7 mouse cellular contexts compared by ENCODE assay signal in the genomic region with DNA sequence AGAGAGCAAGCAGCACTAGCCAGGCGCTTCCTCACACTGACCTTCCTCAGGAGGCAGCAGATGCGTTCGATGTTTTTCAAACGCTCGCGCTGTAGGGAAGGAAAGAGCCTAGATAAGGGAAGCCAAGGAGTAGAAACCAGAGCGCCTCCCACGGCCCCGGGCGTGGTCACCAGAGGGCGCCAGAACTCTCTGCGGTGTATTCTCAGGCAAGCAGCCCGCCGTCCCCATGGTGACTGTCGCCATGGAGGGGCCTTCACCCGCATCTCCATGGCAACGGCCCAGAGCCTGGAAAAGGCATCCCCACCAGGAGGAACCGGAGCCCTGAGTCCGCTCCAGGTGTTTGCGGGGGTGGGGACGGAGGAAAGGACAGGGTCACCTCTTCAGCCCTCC. TPM values are rescaled to one million over a fixed set of nuclear protein-coding genes. Genes with fewer than 3 reads are reported as not detected.
DNase-seq lines count a peak whose midpoint lies in the region; ATAC-seq and TF ChIP-seq lines count a peak whose summit lies in the region.

No protein-coding gene starts in this region.

- TF ChIP-seq EP300 in heart, adult 2 months (IDR thresholded peaks at IDR 0.05; ENCODE audit: insufficient read depth, low read depth, low read length): 0 out of 2 replicates have a peak, but pooled peaks have one; percentile 30

- H3K9ac ChIP-seq in embryonic facial prominence, embryonic 12.5 days: no peak overlapping the region
- no peak overlapping the region for H3K9ac ChIP-seq in heart, adult 2 months (ENCODE audit: low read depth, low read length)
- peak overlapping the region; percentile 50; the same call in 1 of the 2 replicates for H3K9ac ChIP-seq in limb, embryonic 13.5 days
- H3K9ac ChIP-seq in midbrain, embryonic 16.5 days (ENCODE audit: low read depth, low read length): peak overlapping the region; percentile 100

- intact Hi-C loops in heart, adult 2 months (cut with DNase I): loop anchor here (1.0 kb wide), 1 partner anchor 45 kb away; no protein-coding TSS in a partner anchor

- H3K27ac ChIP-seq in embryonic facial prominence, embryonic 12.5 days: no peak overlapping the region
- no peak overlapping the region for H3K27ac ChIP-seq in heart, adult 2 months
- no peak overlapping the region for H3K27ac ChIP-seq in limb, embryonic 13.5 days
- peak overlapping the region; percentile 98 for H3K27ac ChIP-seq in midbrain, embryonic 16.5 days (ENCODE audit: low read length)

- H3K27me3 ChIP-seq in embryonic facial prominence, embryonic 12.5 days: no peaks in the 10 kb centered on the region
- no peaks in the 10 kb centered on the region for H3K27me3 ChIP-seq in heart, adult 2 months (ENCODE audit: control insufficient read depth, insufficient read depth, low read length)
- H3K27me3 ChIP-seq in limb, embryonic 13.5 days: no peaks in the 10 kb centered on the region
- H3K27me3 ChIP-seq in midbrain, embryonic 16.5 days (ENCODE audit: control insufficient read depth, insufficient read depth, low read depth, low read length): no peaks in the 10 kb centered on the region

- H3K4me2 ChIP-seq in embryonic facial prominence, embryonic 12.5 days (replicated peaks): peak overlapping the region; percentile 32
- H3K4me2 ChIP-seq in limb, embryonic 13.5 days (replicated peaks): peak overlapping the region; percentile 47
- H3K4me2 ChIP-seq in midbrain, embryonic 16.5 days (ENCODE audit: low read length): peak overlapping the region; percentile 88

- H3K4me3 ChIP-seq in embryonic facial prominence, embryonic 12.5 days: 0 out of 2 replicates have a peak overlapping the region, but pooled peaks have one; percentile 2
- no peak overlapping the region for H3K4me3 ChIP-seq in heart, adult 2 months
- H3K4me3 ChIP-seq in limb, embryonic 13.5 days: peak overlapping the region; percentile 7; the same call in 1 of the 2 replicates
- H3K4me3 ChIP-seq in midbrain, embryonic 16.5 days (ENCODE audit: low read depth, low read length): peak overlapping the region; percentile 89

- H3K79me2 ChIP-seq in heart, adult 2 months (replicated peaks; ENCODE audit: control insufficient read depth, insufficient read depth, low read length): no peaks in the 10 kb centered on the region

- peak; percentile 94 for TF ChIP-seq CTCF in heart, adult 2 months (IDR thresholded peaks at IDR 0.05)

- H3K9me3 ChIP-seq in embryonic facial prominence, embryonic 12.5 days: no peaks in the 10 kb centered on the region
- no peaks in the 10 kb centered on the region for H3K9me3 ChIP-seq in limb, embryonic 13.5 days
- H3K9me3 ChIP-seq in midbrain, embryonic 16.5 days (replicated peaks; ENCODE audit: control insufficient read depth, low read length, poor library complexity, severe bottlenecking): no peaks in the 10 kb centered on the region

- peaks cover 51% of the 10 kb centered on the region for H3K4me1 ChIP-seq in embryonic facial prominence, embryonic 12.5 days
- H3K4me1 ChIP-seq in heart, adult 2 months (ENCODE audit: control insufficient read depth, insufficient read depth, low read length): peaks cover 2% of the 10 kb centered on the region; the same call in 1 of the 2 replicates
- H3K4me1 ChIP-seq in limb, embryonic 13.5 days: peaks cover 55% of the 10 kb centered on the region
- H3K4me1 ChIP-seq in midbrain, embryonic 16.5 days (ENCODE audit: control insufficient read depth, insufficient read depth, low read length): peaks cover 53% of the 10 kb centered on the region

- TF ChIP-seq POLR2A in heart, adult 2 months (IDR thresholded peaks at IDR 0.05; ENCODE audit: insufficient read depth, low read depth, low read length): 0 out of 2 replicates have a peak, but pooled peaks have one; percentile 38

- 1% methylated on average over 21 of the region's 21 CpGs for WGBS in embryonic facial prominence, embryonic 12.5 days
- WGBS in heart, adult 2 months: 2% methylated on average over 21 of the region's 21 CpGs
- WGBS in limb, embryonic 13.5 days: 0% methylated on average over 21 of the region's 21 CpGs
- under 1% methylated on average over 19 of the region's 21 CpGs for WGBS in midbrain, embryonic 16.5 days

- peak; percentile 65 for ATAC-seq in embryonic facial prominence, embryonic 12.5 days (ENCODE audit: insufficient number of reproducible peaks, insufficient read depth, low FRiP score, low TSS enrichment)
- peak; percentile 66 for ATAC-seq in limb, embryonic 13.5 days (ENCODE audit: low FRiP score, low read depth)
- peak; percentile 61 for ATAC-seq in midbrain, embryonic 16.5 days

- DNase-seq in adrenal gland, postnatal 14 days: peak; percentile 98
- DNase-seq in heart, adult 2 months: peak; percentile 86 to 91
- DNase-seq in kidney, adult 8-10 months: peak; percentile 84 to 93
- peak; percentile 85 to 94 for DNase-seq in spleen, postnatal 10 days (ENCODE audit: low spot score in 2 of 2)

- peaks cover 37% of the 10 kb centered on the region for H3K36me3 ChIP-seq in embryonic facial prominence, embryonic 12.5 days
- H3K36me3 ChIP-seq in heart, adult 2 months (ENCODE audit: control insufficient read depth, insufficient read depth, low read length): no peaks in the 10 kb centered on the region
- peaks cover 43% of the 10 kb centered on the region for H3K36me3 ChIP-seq in limb, embryonic 13.5 days
- peaks cover 19% of the 10 kb centered on the region for H3K36me3 ChIP-seq in midbrain, embryonic 16.5 days (ENCODE audit: control insufficient read depth, insufficient read depth, low read length)

RNA-seq across cellular contexts. Expression of gene Cnih2, which starts 4.1 kb away (rescaled TPM):
- 3.1 and 3.9 TPM in 2 replicates for total RNA-seq in adrenal gland, postnatal 14 days (2021)
- 69.7 and 74.9 TPM in 2 replicates for polyA plus RNA-seq in embryonic facial prominence, embryonic 12.5 days (2016; fragmentation: Nextera tagmentation; extraction: Ambion mirVana)
- total RNA-seq in heart, adult 2 months (2021): not detected
- polyA plus RNA-seq in heart, adult 2 months (2012; rRNA removed): 0.53 and 0.70 TPM in 2 replicates
- 34.5 and 35.2 TPM in 2 replicates for polyA plus RNA-seq in limb, embryonic 13.5 days (2015; fragmentation: Nextera tagmentation; extraction: Ambion mirVana)
- 430 and 432 TPM in 2 replicates for polyA plus RNA-seq in midbrain, embryonic 16.5 days (2015; fragmentation: Nextera tagmentation; extraction: Ambion mirVana)

RNA-seq across cellular contexts. Expression of gene Yif1a, which starts 5.9 kb away (rescaled TPM):
- total RNA-seq in adrenal gland, postnatal 14 days (2021): 80.4 and 84.7 TPM in 2 replicates
- 67.3 and 73.4 TPM in 2 replicates for polyA plus RNA-seq in embryonic facial prominence, embryonic 12.5 days (2016; fragmentation: Nextera tagmentation; extraction: Ambion mirVana)
- total RNA-seq in heart, adult 2 months (2021): 100 to 1,000 TPM in 1 of 2 experiments, 10 to 100 TPM in 1; 90.8 to 108 TPM
- polyA plus RNA-seq in heart, adult 2 months (2012; rRNA removed): 242 and 247 TPM in 2 replicates
- 88.5 and 94.5 TPM in 2 replicates for polyA plus RNA-seq in limb, embryonic 13.5 days (2015; fragmentation: Nextera tagmentation; extraction: Ambion mirVana)
- 39.8 and 46.6 TPM in 2 replicates for polyA plus RNA-seq in midbrain, embryonic 16.5 days (2015; fragmentation: Nextera tagmentation; extraction: Ambion mirVana)

RNA-seq across cellular contexts. Expression of gene Tmem151a, which starts 8.9 kb away (rescaled TPM):
- 2.0 and 2.5 TPM in 2 replicates for total RNA-seq in adrenal gland, postnatal 14 days (2021)
- polyA plus RNA-seq in embryonic facial prominence, embryonic 12.5 days (2016; fragmentation: Nextera tagmentation; extraction: Ambion mirVana): 2.9 and 3.7 TPM in 2 replicates
- total RNA-seq in heart, adult 2 months (2021): 1 to 10 TPM; 2.6 to 2.8 TPM
- 1.9 and 3.3 TPM in 2 replicates for polyA plus RNA-seq in heart, adult 2 months (2012; rRNA removed)
- polyA plus RNA-seq in limb, embryonic 13.5 days (2015; fragmentation: Nextera tagmentation; extraction: Ambion mirVana): 2.7 TPM in 2 replicates
- 22.7 and 31.9 TPM in 2 replicates for polyA plus RNA-seq in midbrain, embryonic 16.5 days (2015; fragmentation: Nextera tagmentation; extraction: Ambion mirVana)

RNA-seq across cellular contexts. Expression of gene Rab1b, which starts 12.6 kb away (rescaled TPM):
- 166 and 167 TPM in 2 replicates for total RNA-seq in adrenal gland, postnatal 14 days (2021)
- polyA plus RNA-seq in embryonic facial prominence, embryonic 12.5 days (2016; fragmentation: Nextera tagmentation; extraction: Ambion mirVana): 247 and 248 TPM in 2 replicates
- total RNA-seq in heart, adult 2 months (2021): 100 to 1,000 TPM; 173 to 195 TPM
- 221 and 231 TPM in 2 replicates for polyA plus RNA-seq in heart, adult 2 months (2012; rRNA removed)
- 248 and 251 TPM in 2 replicates for polyA plus RNA-seq in limb, embryonic 13.5 days (2015; fragmentation: Nextera tagmentation; extraction: Ambion mirVana)
- 201 and 206 TPM in 2 replicates for polyA plus RNA-seq in midbrain, embryonic 16.5 days (2015; fragmentation: Nextera tagmentation; extraction: Ambion mirVana)

RNA-seq across cellular contexts. Expression of gene Klc2, which starts 24.1 kb away (rescaled TPM):
- total RNA-seq in adrenal gland, postnatal 14 days (2021): 34.9 and 37.7 TPM in 2 replicates
- polyA plus RNA-seq in embryonic facial prominence, embryonic 12.5 days (2016; fragmentation: Nextera tagmentation; extraction: Ambion mirVana): 30.6 and 35.3 TPM in 2 replicates
- 10 to 100 TPM; 49.0 to 50.6 TPM for total RNA-seq in heart, adult 2 months (2021)
- polyA plus RNA-seq in heart, adult 2 months (2012; rRNA removed): 56.7 and 57.4 TPM in 2 replicates
- 23.6 and 29.0 TPM in 2 replicates for polyA plus RNA-seq in limb, embryonic 13.5 days (2015; fragmentation: Nextera tagmentation; extraction: Ambion mirVana)
- polyA plus RNA-seq in midbrain, embryonic 16.5 days (2015; fragmentation: Nextera tagmentation; extraction: Ambion mirVana): 71.4 and 76.5 TPM in 2 replicates

Comparison
In these comparisons a context has a peak if more than half of its experiments do, and no peak if none do; other contexts are left out.
1. H3K4me2 ChIP-seq: peak in every context shown above with its lines; median percentile 88 in midbrain, embryonic 16.5 days; 47 in limb, embryonic 13.5 days; 32 in embryonic facial prominence, embryonic 12.5 days.
2. H3K9ac ChIP-seq: peak in limb, embryonic 13.5 days (single experiment) and midbrain, embryonic 16.5 days (single experiment); none in embryonic facial prominence, embryonic 12.5 days (single experiment) and heart, adult 2 months (single experiment).
3. RNA of gene Cnih2, which starts 4.1 kb away (polyA plus RNA-seq): 430 to 432 TPM in midbrain, embryonic 16.5 days, 69.7 to 74.9 TPM in embryonic facial prominence, embryonic 12.5 days and 34.5 to 35.2 TPM in limb, embryonic 13.5 days; 0.53 to 0.70 TPM in heart, adult 2 months; every median in the first group is over 10 times any median in the second.
4. Peak in every context shown above with its lines, with median percentiles within 50 percentile points of each other: DNase-seq and ATAC-seq.